In genomic region chr5:106710085-106710409, GRCm38 (mm10) we compare ENCODE assay signal across 16 mouse cellular contexts. TPM values are rescaled to one million over a fixed set of nuclear protein-coding genes. Genes with fewer than 3 reads are reported as not detected.
DNase-seq lines count a peak whose midpoint lies in the region; ATAC-seq and TF ChIP-seq lines count a peak whose summit lies in the region.
"Had no signal": no experiment of that assay in that cellular context is flagged by ENCODE, and none has a peak within 500 bp of the region (broad histone marks: within the 10 kb centered on the region; RNA-seq: fewer than 3 reads in every experiment).

No protein-coding gene starts in this region.

- ATAC-seq in heart, embryonic 12.5 days (ENCODE audit: insufficient number of reproducible peaks, low FRiP score): no peak
- no peak for ATAC-seq in lung, postnatal 0 days
- ATAC-seq in intestine, embryonic 16.5 days: no peak
- ATAC-seq: forebrain, embryonic 16.5 days had no signal

- TF ChIP-seq EP300 in lung, postnatal 0 days (IDR thresholded peaks at IDR 0.05): no peak

- no peak for DNase-seq in heart, postnatal 36 days
- no peak for DNase-seq in lung, postnatal 0 days (ENCODE audit: low spot score)
- DNase-seq in lung, postnatal 10 days: no peak
- no peak for DNase-seq in spleen, adult 18-20 months
- DNase-seq in yolk sac, embryonic 10.5 days (ENCODE audit: low spot score): no peak
- DNase-seq: adrenal gland, postnatal 36 days; gastrocnemius, postnatal 10 days; kidney, adult 2 months; kidney, postnatal 36 days; layer of hippocampus, postnatal 36 days had no signal

- peak overlapping the region; percentile 51; the same call in 1 of the 2 replicates for H3K27ac ChIP-seq in heart, embryonic 12.5 days (ENCODE audit: poor library complexity, severe bottlenecking)
- H3K27ac ChIP-seq in lung, postnatal 0 days (ENCODE audit: low read length): 0 out of 2 replicates have a peak overlapping the region, but pooled peaks have one; percentile 17
- H3K27ac ChIP-seq in intestine, embryonic 16.5 days (ENCODE audit: low read length): no peak overlapping the region
- no peak overlapping the region for H3K27ac ChIP-seq in small intestine, adult 2 months (ENCODE audit: insufficient read depth, low read depth, low read length)
- H3K27ac ChIP-seq: hindbrain, embryonic 14.5 days had no signal

- peak overlapping the region; percentile 55 for H3K4me2 ChIP-seq in heart, embryonic 12.5 days
- 0 out of 2 replicates have a peak overlapping the region, but pooled peaks have one; percentile 6 for H3K4me2 ChIP-seq in lung, postnatal 0 days (replicated peaks; ENCODE audit: low read depth, low read length)
- H3K4me2 ChIP-seq in intestine, embryonic 16.5 days (ENCODE audit: low read depth, low read length): no peak overlapping the region
- H3K4me2 ChIP-seq: hindbrain, embryonic 14.5 days had no signal

- H3K9me3 ChIP-seq in heart, embryonic 12.5 days (replicated peaks): no peaks in the 10 kb centered on the region
- no peaks in the 10 kb centered on the region for H3K9me3 ChIP-seq in lung, postnatal 0 days (ENCODE audit: low read length)
- no peaks in the 10 kb centered on the region for H3K9me3 ChIP-seq in intestine, embryonic 16.5 days (ENCODE audit: control insufficient read depth, low read length)
- H3K9me3 ChIP-seq: G1E had no signal

- WGBS in heart, embryonic 12.5 days: 11% methylated on average over 2 of the region's 2 CpGs
- 38% methylated on average over 2 of the region's 2 CpGs for WGBS in lung, postnatal 0 days
- 44% methylated on average over 2 of the region's 2 CpGs for WGBS in intestine, embryonic 16.5 days
- WGBS in small intestine, adult 2 months: 33% methylated on average over 2 of the region's 2 CpGs

- H3K36me3 ChIP-seq in heart, embryonic 12.5 days: no peaks in the 10 kb centered on the region
- no peaks in the 10 kb centered on the region for H3K36me3 ChIP-seq in lung, postnatal 0 days (ENCODE audit: insufficient read depth, low read length)
- no peaks in the 10 kb centered on the region for H3K36me3 ChIP-seq in intestine, embryonic 16.5 days (ENCODE audit: control insufficient read depth, insufficient read depth, low read length)
- no peaks in the 10 kb centered on the region for H3K36me3 ChIP-seq in small intestine, adult 2 months (ENCODE audit: control insufficient read depth, insufficient read depth, low read length)
- H3K36me3 ChIP-seq: G1E had no signal

- TF ChIP-seq CTCF in lung, postnatal 0 days (IDR thresholded peaks at IDR 0.05): no peak
- TF ChIP-seq CTCF in small intestine, adult 2 months (IDR thresholded peaks at IDR 0.05; ENCODE audit: extremely low read depth, insufficient read length, insufficient replicate concordance, low read depth, low read length): no peak

- no peak overlapping the region for H3K9ac ChIP-seq in heart, embryonic 12.5 days
- no peak overlapping the region for H3K9ac ChIP-seq in lung, postnatal 0 days (replicated peaks; ENCODE audit: low read depth)
- H3K9ac ChIP-seq in intestine, embryonic 16.5 days (ENCODE audit: low read depth, low read length): 0 out of 2 replicates have a peak overlapping the region, but pooled peaks have one; percentile 6
- H3K9ac ChIP-seq: hindbrain, embryonic 14.5 days had no signal

- TF ChIP-seq POLR2A in small intestine, adult 2 months (IDR thresholded peaks at IDR 0.05; ENCODE audit: low read depth, low read length): no peak

- no peaks in the 10 kb centered on the region for H3K27me3 ChIP-seq in heart, embryonic 12.5 days (replicated peaks)
- H3K27me3 ChIP-seq in lung, postnatal 0 days (replicated peaks; ENCODE audit: insufficient read depth, low read length): no peaks in the 10 kb centered on the region
- no peaks in the 10 kb centered on the region for H3K27me3 ChIP-seq in intestine, embryonic 16.5 days (replicated peaks; ENCODE audit: control insufficient read depth, insufficient read depth, low read length)
- H3K27me3 ChIP-seq in small intestine, adult 2 months (ENCODE audit: control insufficient read depth, insufficient read depth, low read length): no peaks in the 10 kb centered on the region

- intact Hi-C loops in heart, postnatal 36 days (cut with DNase I): no loop called here

- peaks cover 35% of the 10 kb centered on the region for H3K4me1 ChIP-seq in heart, embryonic 12.5 days (replicated peaks)
- peaks cover 10% of the 10 kb centered on the region; the same call in 1 of the 2 replicates for H3K4me1 ChIP-seq in lung, postnatal 0 days (ENCODE audit: insufficient read depth, low read depth, low read length)
- H3K4me1 ChIP-seq in intestine, embryonic 16.5 days (ENCODE audit: control insufficient read depth, insufficient read depth, low read length): peaks cover 14% of the 10 kb centered on the region
- peaks cover 4% of the 10 kb centered on the region; the same call in 1 of the 2 replicates for H3K4me1 ChIP-seq in small intestine, adult 2 months (ENCODE audit: control insufficient read depth, insufficient read depth, insufficient read length, low read length)

- 0 out of 2 replicates have a peak overlapping the region, but pooled peaks have one; percentile 0 for H3K4me3 ChIP-seq in heart, embryonic 12.5 days
- no peak overlapping the region for H3K4me3 ChIP-seq in lung, postnatal 0 days (ENCODE audit: low read depth, low read length)
- no peak overlapping the region for H3K4me3 ChIP-seq in intestine, embryonic 16.5 days (ENCODE audit: low read length)
- H3K4me3 ChIP-seq in small intestine, adult 2 months (ENCODE audit: low read depth, low read length): peak overlapping the region; percentile 8; the same call in 1 of the 2 replicates

RNA-seq across cellular contexts. Expression of gene Zfp644, which starts 13.0 kb away (rescaled TPM):
- polyA plus RNA-seq in heart, embryonic 12.5 days (2016; fragmentation: Nextera tagmentation; extraction: Ambion mirVana): 61.1 and 63.7 TPM in 2 replicates
- total RNA-seq in heart, postnatal 36 days (2021): 10 to 100 TPM; 53.8 to 59.8 TPM
- polyA plus RNA-seq in lung, postnatal 0 days (2015; fragmentation: Nextera tagmentation; extraction: Ambion mirVana): 57.2 and 60.9 TPM in 2 replicates
- polyA plus RNA-seq in intestine, embryonic 16.5 days (2015; fragmentation: Nextera tagmentation; extraction: Ambion mirVana): 35.8 and 36.3 TPM in 2 replicates
- polyA plus RNA-seq in small intestine, adult 2 months (2012; rRNA removed): 1.3 and 3.3 TPM in 2 replicates

Comparison
In these comparisons a context has a peak if more than half of its experiments do, and no peak if none do; other contexts are left out.
1. H3K27ac ChIP-seq: peak in heart, embryonic 12.5 days (single experiment) and lung, postnatal 0 days (single experiment); none in intestine, embryonic 16.5 days (single experiment) and small intestine, adult 2 months (single experiment).
2. H3K4me3 ChIP-seq: peak in heart, embryonic 12.5 days (single experiment) and small intestine, adult 2 months (single experiment); none in lung, postnatal 0 days (single experiment) and intestine, embryonic 16.5 days (single experiment).